Mouse (Mus musculus): ENCODE data around the gene Magi1.

The Magi1 gene

DNA sequence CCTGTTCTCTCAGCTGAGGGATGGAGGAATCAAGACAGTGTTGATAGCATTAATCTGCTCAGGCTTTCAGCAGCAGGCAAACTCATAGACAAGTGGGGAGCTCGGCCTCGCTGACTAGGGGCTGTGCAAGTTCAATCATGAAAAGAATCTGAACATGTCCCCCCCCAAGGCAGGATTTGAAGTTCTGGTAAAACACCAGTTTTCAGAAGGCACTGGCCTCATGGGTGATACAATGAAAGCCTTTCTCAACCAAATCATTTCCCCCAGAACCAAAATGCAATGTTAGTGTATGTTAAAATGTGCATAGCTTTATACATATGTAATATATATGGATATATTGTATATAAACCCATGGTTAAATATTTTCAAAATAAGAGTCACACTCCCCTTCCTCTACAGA lies 372.3 kb downstream of the Magi1 start:
- no peak for DNase-seq (ENCODE audit: low read depth in 2 of 2, low spot score in 2 of 2)

GRCm38 (mm10) chr6:93909976-93910375 lies 373.7 kb downstream of the Magi1 start:
- no peak for DNase-seq (ENCODE audit: low read depth in 2 of 2, low spot score in 2 of 2)

- no peak for DNase-seq (ENCODE audit: low read depth in 2 of 2, low spot score in 2 of 2)
These were observed 378.7 kb downstream of the Magi1 start for GRCm38 (mm10) chr6:93904987-93905386.

DNA sequence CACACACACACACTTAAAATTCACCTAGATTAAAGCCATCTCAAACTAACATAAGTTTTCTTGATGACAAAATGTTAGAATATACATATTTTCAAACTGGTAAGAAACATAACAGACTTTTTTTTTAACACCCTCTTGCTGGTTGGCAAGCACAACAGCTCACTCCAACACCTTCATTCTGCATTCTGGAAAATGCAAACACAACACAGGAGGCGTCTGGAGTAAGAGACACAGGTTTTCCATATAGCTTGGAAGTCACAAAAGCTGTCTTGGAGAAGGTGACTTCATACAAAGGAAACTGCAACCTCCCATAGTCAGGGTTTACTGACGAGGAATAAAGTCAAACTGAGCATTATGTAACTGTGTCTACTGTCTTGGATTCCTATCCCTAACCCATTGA lies 381.5 kb downstream of the Magi1 start:
- DNase-seq (ENCODE audit: low read depth in 2 of 2, low spot score in 2 of 2): no peak

DNA sequence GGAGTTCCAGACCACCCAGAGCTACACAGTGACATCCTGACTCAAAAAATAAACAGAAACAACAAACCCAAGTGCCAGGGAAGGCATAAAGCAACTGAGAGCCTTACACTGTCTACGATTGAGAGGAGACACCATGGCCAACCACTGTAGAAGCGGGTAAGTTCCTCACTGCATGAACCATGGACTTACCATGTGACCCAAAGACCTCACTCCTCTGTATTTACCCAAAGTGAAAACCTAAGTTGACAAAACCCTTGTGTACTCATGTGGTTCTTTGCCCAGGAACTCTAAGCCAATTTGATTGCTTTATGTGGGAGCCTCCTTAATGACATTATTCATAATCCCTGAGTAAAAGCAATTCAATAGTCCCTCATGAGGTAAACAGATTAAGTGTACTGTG lies 382.3 kb downstream of the Magi1 start:
- DNase-seq (ENCODE audit: low read depth in 2 of 2, low spot score in 2 of 2): no peak

DNA sequence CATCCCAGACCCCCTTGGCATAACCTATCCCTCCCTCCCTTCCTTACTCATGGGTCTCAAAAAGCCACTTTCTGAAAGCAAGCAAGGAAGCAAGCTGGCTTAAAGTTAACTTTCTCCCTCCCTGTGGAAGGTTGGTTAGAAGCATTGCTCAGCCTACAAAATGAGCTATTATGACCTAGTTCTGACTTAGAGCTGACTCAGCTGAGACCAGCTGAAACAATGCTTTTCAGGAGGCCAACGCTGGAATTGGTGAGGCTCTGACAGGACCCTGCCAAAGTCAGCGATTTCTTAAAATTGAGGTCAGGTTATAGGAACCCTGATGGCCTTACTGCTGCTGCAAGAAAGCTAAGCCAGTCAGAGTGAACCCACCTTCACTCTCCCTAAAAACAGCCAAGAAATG lies 386.2 kb downstream of the Magi1 start:
- DNase-seq (ENCODE audit: low read depth in 2 of 2, low spot score in 2 of 2): no peak

DNA sequence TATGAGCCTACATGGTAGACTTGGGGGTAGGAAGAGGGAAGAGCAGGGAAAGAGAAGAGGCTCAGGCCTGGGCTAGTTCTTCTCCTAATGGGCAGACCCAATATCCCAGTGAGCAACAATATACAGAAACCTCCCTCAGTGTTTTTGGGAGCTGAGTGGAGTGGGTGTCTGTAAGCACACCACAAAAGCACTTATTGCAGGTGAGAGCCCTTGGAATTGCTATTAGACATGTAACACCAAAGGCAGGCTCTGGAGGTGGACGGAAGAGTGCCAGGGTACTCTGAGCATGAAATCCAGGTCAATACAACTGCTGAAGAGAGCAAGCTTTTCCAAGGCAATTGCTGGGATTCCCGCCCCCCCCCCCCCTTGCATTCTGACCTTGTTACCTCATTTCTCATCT lies 388.0 kb downstream of the Magi1 start:
- DNase-seq (ENCODE audit: low read depth in 2 of 2, low spot score in 2 of 2): no peak

DNA sequence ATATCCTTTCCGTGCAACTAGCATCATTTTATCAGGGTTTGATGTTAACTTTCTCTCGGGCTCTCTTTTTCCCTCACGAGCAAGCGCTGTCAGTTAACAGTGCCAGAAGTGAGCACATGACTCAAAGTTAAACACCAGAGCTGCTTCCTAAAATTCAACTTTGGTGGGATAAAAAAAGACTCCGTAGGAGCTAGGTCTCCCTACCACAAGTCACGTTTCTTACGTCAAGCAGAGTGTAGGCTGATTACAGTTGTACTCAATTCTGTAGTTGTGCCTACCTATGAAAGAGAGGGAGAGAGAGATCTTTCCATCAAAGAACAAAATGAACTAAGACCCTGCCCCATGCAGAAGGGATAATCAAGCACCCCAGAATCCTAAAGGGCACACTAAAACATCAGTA lies 389.8 kb downstream of the Magi1 start:
- no peak for DNase-seq (ENCODE audit: low read depth in 2 of 2, low spot score in 2 of 2)

- no peak for DNase-seq (ENCODE audit: low read depth in 2 of 2, low spot score in 2 of 2)
These were observed 390.8 kb downstream of the Magi1 start for GRCm38 (mm10) chr6:93892922-93893321.

- no peak for DNase-seq (ENCODE audit: low read depth in 2 of 2, low spot score in 2 of 2)
These were observed 393.7 kb downstream of the Magi1 start for GRCm38 (mm10) chr6:93890011-93890410.

DNA sequence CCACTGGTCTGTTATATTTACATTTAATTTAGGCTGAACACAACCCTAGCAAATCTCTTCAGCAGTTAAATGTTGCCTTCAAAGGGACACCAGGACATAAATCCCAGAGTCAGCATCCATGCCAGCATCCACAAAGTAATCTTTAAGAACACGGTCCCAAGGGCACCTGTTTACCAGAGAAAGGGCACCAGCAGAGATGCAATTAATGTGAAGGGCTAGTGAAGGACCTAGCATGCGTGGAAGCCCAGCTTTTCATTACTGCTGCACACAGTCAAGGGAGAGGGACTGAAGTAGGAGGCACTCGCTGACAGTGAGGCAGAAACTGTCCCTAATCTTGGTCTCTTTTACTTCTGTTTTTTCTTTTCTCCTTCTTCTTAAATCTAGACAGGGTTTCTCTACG lies 406.4 kb downstream of the Magi1 start:
- DNase-seq (ENCODE audit: low read depth in 2 of 2, low spot score in 2 of 2): no peak

- DNase-seq (ENCODE audit: low read depth in 2 of 2, low spot score in 2 of 2): no peak
These were observed 408.8 kb downstream of the Magi1 start for GRCm38 (mm10) chr6:93874936-93875335.

DNA sequence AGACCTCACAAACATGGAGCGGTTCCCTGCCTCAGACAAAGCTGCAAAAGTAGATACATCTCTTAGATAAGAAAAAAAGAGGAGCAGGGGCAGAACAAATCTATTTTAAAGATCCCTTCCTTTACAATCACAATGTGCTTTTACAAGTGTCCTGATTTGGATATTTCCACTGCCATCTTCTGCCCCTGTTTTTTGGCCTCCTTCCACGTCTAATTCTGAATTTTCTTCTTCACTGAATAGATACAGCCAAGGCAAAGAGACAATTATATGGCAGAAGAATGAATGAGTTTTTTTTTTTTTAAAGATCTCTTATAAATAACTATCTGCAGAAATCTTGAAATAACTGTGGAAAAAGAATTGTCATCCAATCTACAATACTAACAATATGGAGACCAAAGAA lies 409.3 kb downstream of the Magi1 start:
- DNase-seq (ENCODE audit: low read depth in 2 of 2, low spot score in 2 of 2): no peak

DNA sequence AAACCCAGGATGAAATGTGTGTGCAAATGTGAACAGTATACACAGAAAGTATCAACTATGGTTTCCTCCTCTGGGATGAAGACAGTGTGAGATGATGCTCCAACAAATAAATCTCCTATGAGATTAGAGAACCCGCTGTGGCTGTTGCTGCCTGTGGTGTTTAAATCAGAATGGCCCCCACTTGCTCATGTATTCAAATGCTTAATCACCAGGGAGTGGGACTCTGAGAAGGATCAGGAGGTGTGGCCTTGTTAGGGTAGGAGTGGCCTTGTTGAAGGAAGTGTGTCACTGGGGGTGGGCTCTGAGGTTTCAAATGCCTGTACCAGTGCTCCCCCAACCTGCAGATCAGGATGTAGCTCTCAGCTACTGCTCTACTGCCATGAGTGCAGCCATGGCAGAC lies 410.2 kb downstream of the Magi1 start:
- DNase-seq (ENCODE audit: low read depth in 2 of 2, low spot score in 2 of 2): no peak

- no peak for DNase-seq (ENCODE audit: low read depth in 2 of 2, low spot score in 2 of 2)
These were observed 412.2 kb downstream of the Magi1 start for GRCm38 (mm10) chr6:93871516-93871915.

- no peak for DNase-seq (ENCODE audit: low read depth in 2 of 2, low spot score in 2 of 2)
These were observed 413.7 kb downstream of the Magi1 start for GRCm38 (mm10) chr6:93870023-93870422.

GRCm38 (mm10) chr6:93862263-93862662 lies 421.5 kb downstream of the Magi1 start:
- no peak for DNase-seq (ENCODE audit: low read depth in 2 of 2, low spot score in 2 of 2)

GRCm38 (mm10) chr6:93856783-93857182 lies 426.9 kb downstream of the Magi1 start:
- no peak for DNase-seq (ENCODE audit: low read depth in 2 of 2, low spot score in 2 of 2)

DNA sequence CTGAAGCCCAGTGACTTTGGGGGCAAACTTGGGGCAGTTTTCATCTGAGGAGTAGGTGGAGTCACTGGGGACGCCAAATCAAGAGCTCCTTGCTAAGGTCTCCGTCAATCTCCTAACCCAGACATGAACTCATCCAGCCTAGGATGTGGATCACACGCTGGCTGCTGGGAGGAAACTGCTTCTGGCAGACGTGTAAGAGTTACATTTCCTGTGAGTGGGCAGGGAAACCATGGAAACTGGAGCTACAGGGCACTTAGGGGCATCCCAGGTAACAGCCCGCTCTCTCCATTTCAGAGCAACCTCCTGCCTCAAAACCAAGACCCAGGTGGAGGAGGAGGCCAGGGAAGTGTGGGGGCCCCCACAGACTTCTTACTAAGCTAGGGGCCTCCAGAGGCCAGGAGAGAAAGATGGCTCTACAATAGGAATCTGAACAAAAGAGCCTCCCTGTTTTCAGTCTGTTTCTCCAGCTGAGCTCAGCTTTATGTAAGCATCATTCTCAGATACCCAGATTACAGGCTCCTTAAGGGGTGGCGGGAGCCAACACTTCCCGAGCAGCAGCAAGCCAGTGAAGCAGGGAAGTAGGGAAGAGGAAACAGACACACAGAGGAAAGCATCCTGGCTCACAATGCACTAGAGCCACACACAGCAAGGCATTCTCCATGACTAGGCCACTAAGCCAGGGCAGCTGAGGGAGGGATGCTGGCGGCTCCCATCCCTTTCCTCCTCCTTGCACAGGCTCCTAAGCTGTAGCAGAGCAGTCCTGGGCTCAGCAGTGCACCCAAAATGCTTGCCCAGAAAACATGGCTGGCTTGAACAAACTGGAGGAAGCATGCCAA lies 427.7 kb downstream of the Magi1 start:
- no peak for DNase-seq (ENCODE audit: low read depth in 2 of 2, low spot score in 2 of 2)

DNA sequence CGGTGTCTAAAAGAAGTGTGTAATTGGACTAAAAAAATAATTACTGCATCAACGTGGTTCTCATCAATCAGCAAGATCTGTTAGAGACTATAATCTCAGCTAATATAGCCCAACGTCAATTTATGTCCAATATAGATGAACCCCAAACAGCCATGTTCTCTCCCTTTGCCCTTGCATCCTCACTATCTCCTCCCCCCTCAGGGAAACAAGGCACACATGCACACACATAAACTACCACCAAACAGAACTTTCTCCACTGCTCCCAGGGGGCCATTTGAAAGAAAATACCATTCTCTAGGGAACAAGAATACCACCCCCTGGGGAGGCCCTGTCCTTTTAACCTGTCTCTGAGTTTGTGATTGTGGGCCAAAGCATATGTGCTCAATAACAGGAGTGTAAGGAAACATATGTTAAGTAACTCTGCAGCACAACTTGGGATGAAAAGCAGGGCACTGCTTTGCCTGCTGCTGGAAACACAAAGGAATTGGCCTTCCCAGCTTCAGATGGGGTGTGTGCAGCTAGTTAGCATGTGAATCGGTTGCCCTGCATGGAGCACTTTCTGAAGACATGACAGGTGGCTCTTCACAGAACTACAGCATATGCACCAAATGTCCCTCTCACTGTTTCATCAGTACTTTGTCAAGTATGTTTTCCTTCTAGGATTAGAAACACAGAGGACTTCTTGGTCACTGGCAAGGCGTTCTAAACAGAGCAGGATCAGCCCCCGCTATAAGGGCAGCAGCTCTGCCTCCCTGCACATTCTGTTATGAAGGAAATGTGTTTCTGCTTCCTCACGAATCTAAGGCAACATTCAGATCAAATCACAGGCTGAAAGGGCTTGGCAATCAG lies 434.6 kb downstream of the Magi1 start:
- no peak for DNase-seq (ENCODE audit: low read depth in 2 of 2, low spot score in 2 of 2)

GRCm38 (mm10) chr6:93845498-93845897 lies 438.2 kb downstream of the Magi1 start:
- no peak for DNase-seq (ENCODE audit: low read depth in 2 of 2, low spot score in 2 of 2)

DNA sequence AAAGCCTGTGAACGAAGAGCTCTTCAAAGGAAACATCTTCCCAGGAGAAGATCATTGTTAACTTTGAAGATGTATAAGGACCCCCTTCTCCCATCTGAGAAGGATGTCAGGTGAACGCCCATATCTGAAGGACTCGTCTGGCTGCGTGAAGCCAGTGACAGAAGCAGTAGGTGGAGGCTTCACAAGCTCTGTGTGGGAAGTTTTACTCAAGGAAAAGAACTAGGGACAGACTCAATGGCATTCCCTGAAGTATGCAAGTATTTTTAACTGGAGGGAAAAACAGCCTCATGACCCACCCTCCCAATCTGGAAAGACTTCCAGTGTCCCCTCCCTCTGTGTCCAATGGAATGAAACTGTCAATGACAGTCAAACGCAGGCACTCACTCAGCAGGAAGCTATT lies 438.6 kb downstream of the Magi1 start:
- DNase-seq (ENCODE audit: low read depth in 2 of 2, low spot score in 2 of 2): no peak

Data from CD8-positive naive resting alpha-beta T cell, adult 2 months (primary cell).